25 mouse cellular contexts compared by ENCODE assay signal in the genomic region with DNA sequence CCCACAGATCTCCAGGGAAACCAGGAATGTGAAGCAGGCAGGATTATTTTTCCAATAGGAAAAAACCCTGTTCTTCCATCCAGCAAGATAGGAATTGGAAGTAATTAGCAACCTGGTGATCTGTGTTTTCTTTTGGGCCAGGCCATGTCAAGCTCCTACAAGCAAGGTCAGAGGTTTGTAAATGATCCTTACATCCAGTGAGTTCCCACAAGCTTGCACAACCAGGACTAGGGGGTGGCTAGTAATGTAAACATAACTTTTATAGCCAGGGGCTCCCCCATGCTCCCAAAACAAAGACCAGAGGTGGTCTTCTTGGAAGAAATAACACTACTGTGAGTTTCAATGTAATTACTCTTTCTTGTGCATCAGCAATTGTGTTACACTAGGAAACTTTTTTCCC.
A peak's percentile ranks its signal among the peaks of the same experiment; 100 is the strongest.
DNase-seq lines count a peak whose midpoint lies in the region; ATAC-seq and TF ChIP-seq lines count a peak whose summit lies in the region.
"Had no signal": no experiment of that assay in that cellular context is flagged by ENCODE, and none has a peak within 500 bp of the region (broad histone marks: within the 10 kb centered on the region; RNA-seq: fewer than 3 reads in every experiment).

No protein-coding gene starts in this region.

- no peak overlapping the region for H3K9ac ChIP-seq in kidney, embryonic 14.5 days (ENCODE audit: low read depth, low read length)
- no peak overlapping the region for H3K9ac ChIP-seq in kidney, postnatal 0 days (ENCODE audit: low read depth, low read length)
- H3K9ac ChIP-seq: embryonic facial prominence, embryonic 12.5 days; embryonic facial prominence, embryonic 15.5 days; forebrain, postnatal 0 days; heart, embryonic 12.5 days; heart, embryonic 15.5 days; hindbrain, embryonic 13.5 days had no signal

- H3K4me3 ChIP-seq in kidney, embryonic 14.5 days (ENCODE audit: low read length), result no peak overlapping the region
- no peak overlapping the region for H3K4me3 ChIP-seq in kidney, postnatal 0 days (replicated peaks; ENCODE audit: low read depth, low read length)
- H3K4me3 ChIP-seq: embryonic facial prominence, embryonic 12.5 days; embryonic facial prominence, embryonic 15.5 days; gastrocnemius, adult 2 months; heart, embryonic 12.5 days; heart, embryonic 15.5 days; hindbrain, embryonic 10.5 days; hindbrain, embryonic 13.5 days had no signal

- peak; percentile 96 for ATAC-seq in kidney, embryonic 14.5 days (ENCODE audit: low FRiP score, low TSS enrichment)
- no peak; the same call in 1 of the 2 replicates for ATAC-seq in kidney, postnatal 0 days (replicated peaks; ENCODE audit: low FRiP score, low read depth)
- ATAC-seq: forebrain, embryonic 14.5 days; forebrain, postnatal 0 days; hindbrain, embryonic 16.5 days had no signal

- no peak overlapping the region for H3K4me2 ChIP-seq in kidney, embryonic 14.5 days (replicated peaks; ENCODE audit: low read depth, low read length)
- no peak overlapping the region for H3K4me2 ChIP-seq in kidney, postnatal 0 days (ENCODE audit: low read length)
- H3K4me2 ChIP-seq: embryonic facial prominence, embryonic 12.5 days; embryonic facial prominence, embryonic 15.5 days; heart, embryonic 12.5 days; heart, embryonic 15.5 days; hindbrain, embryonic 13.5 days had no signal

- no peak overlapping the region for H3K27ac ChIP-seq in kidney, embryonic 14.5 days (ENCODE audit: low read depth, low read length)
- no peak overlapping the region for H3K27ac ChIP-seq in kidney, postnatal 0 days
- H3K27ac ChIP-seq: embryonic facial prominence, embryonic 12.5 days; embryonic facial prominence, embryonic 15.5 days; gastrocnemius, adult 2 months; heart, embryonic 15.5 days; hindbrain, embryonic 10.5 days; hindbrain, embryonic 13.5 days had no signal

- H3K4me1 ChIP-seq in kidney, embryonic 14.5 days (ENCODE audit: control insufficient read depth, insufficient read depth, low read length), result no peaks in the 10 kb centered on the region
- no peaks in the 10 kb centered on the region for H3K4me1 ChIP-seq in kidney, postnatal 0 days (replicated peaks; ENCODE audit: insufficient read depth, low read length)
- H3K4me1 ChIP-seq: embryonic facial prominence, embryonic 12.5 days; embryonic facial prominence, embryonic 15.5 days; heart, embryonic 12.5 days; heart, embryonic 15.5 days; hindbrain, embryonic 10.5 days; hindbrain, embryonic 13.5 days had no signal

- no peaks in the 10 kb centered on the region for H3K27me3 ChIP-seq in kidney, embryonic 14.5 days (ENCODE audit: control insufficient read depth, insufficient read depth, low read length)
- H3K27me3 ChIP-seq in kidney, postnatal 0 days (ENCODE audit: insufficient read depth, low read length), result no peaks in the 10 kb centered on the region
- H3K27me3 ChIP-seq: embryonic facial prominence, embryonic 12.5 days; embryonic facial prominence, embryonic 15.5 days; heart, embryonic 12.5 days; heart, embryonic 15.5 days; hindbrain, embryonic 13.5 days had no signal

- no peaks in the 10 kb centered on the region for H3K9me3 ChIP-seq in kidney, embryonic 14.5 days (ENCODE audit: control insufficient read depth, low read length)
- H3K9me3 ChIP-seq in kidney, postnatal 0 days (replicated peaks; ENCODE audit: low read length), result no peaks in the 10 kb centered on the region
- H3K9me3 ChIP-seq: embryonic facial prominence, embryonic 12.5 days; embryonic facial prominence, embryonic 15.5 days; heart, embryonic 12.5 days; heart, embryonic 15.5 days; hindbrain, embryonic 10.5 days; hindbrain, embryonic 13.5 days had no signal

- DNase-seq in kidney, adult 8-10 months, result no peak
- peak; percentile 46 for DNase-seq in kidney, postnatal 0 days (ENCODE audit: low spot score)
- no peak for DNase-seq in kidney, postnatal 36 days
- DNase-seq in mesoderm, embryonic 11.5 days (ENCODE audit: low read depth, low spot score), result peak; percentile 20
- DNase-seq in T-cell, adult 2 months (ENCODE audit: low spot score), result no peak
- DNase-seq: adrenal gland, postnatal 10 days; adrenal gland, postnatal 36 days; cerebellum, adult 18-20 months; cerebellum, adult 9-10 months; cerebellum, postnatal 14 days; forebrain, postnatal 0 days; gastrocnemius, adult 2 months; gastrocnemius, postnatal 14 days; heart, adult 11 months; heart, postnatal 10 days; heart, postnatal 36 days had no signal

- no peaks in the 10 kb centered on the region for H3K36me3 ChIP-seq in kidney, embryonic 14.5 days (ENCODE audit: control insufficient read depth, insufficient read depth, low read length)
- no peaks in the 10 kb centered on the region for H3K36me3 ChIP-seq in kidney, postnatal 0 days (ENCODE audit: insufficient read depth, low read length)
- H3K36me3 ChIP-seq: embryonic facial prominence, embryonic 12.5 days; embryonic facial prominence, embryonic 15.5 days; heart, embryonic 12.5 days; heart, embryonic 15.5 days; hindbrain, embryonic 10.5 days; hindbrain, embryonic 13.5 days had no signal

- TF ChIP-seq CTCF in kidney, postnatal 0 days (IDR thresholded peaks at IDR 0.05; ENCODE audit: low read depth), result no peak

Comparison
In these comparisons a context has a peak if more than half of its experiments do, and no peak if none do; other contexts are left out.
1. DNase-seq: peak in kidney, postnatal 0 days (single experiment) and mesoderm, embryonic 11.5 days (single experiment); none in kidney, adult 8-10 months (0 of 2), kidney, postnatal 36 days (0 of 2) and T-cell, adult 2 months (single experiment).